Mouse (Mus musculus) spleen, adult 12 weeks (tissue): ENCODE results near the gene Tmem115.

ENCODE experiments used
- DNase-seq: peaks from one replicate; pipeline ENCODE4 v3.0.0; 2022; ENCODE audit warnings: low spot score

Gene Tmem115

GRCm38 (mm10) chr9:107521711-107522399 lies 11.9 kb upstream of the Tmem115 start:
- DNase-seq: no peak

GRCm38 (mm10) chr9:107522400-107522711 lies 11.4 kb upstream of the Tmem115 start:
- no peak for DNase-seq

GRCm38 (mm10) chr9:107526198-107527026 lies 7.3 kb upstream of the Tmem115 start:
- DNase-seq: peak; percentile 69

- DNase-seq: peak; percentile 24
Measured at GRCm38 (mm10) chr9:107534408-107535202, 860 bp downstream of the Tmem115 start.

- DNase-seq: no peak
Measured at GRCm38 (mm10) chr9:107538231-107538630, 4.5 kb downstream of the Tmem115 start.

- no peak for DNase-seq
Measured at GRCm38 (mm10) chr9:107538711-107539110, 5.0 kb downstream of the Tmem115 start.

GRCm38 (mm10) chr9:107539940-107540339 lies 6.2 kb downstream of the Tmem115 start:
- no peak for DNase-seq

GRCm38 (mm10) chr9:107540420-107540819 lies 6.7 kb downstream of the Tmem115 start:
- no peak for DNase-seq

- DNase-seq: no peak
Measured at GRCm38 (mm10) chr9:107541005-107541404, 7.3 kb downstream of the Tmem115 start.

GRCm38 (mm10) chr9:107541474-107542351 lies 8.0 kb downstream of the Tmem115 start, which contains the start of the genes Cyb561d2 and Nprl2:
Gene Cyb561d2, minus strand, starts transcription at chr9:107542193.
Gene Nprl2, plus strand, starts transcription at chr9:107542226.
- peak; percentile 81 for DNase-seq

GRCm38 (mm10) chr9:107542352-107542686 lies 8.6 kb downstream of the Tmem115 start:
- DNase-seq: no peak

- no peak for DNase-seq
Measured at GRCm38 (mm10) chr9:107542721-107543120, 9.0 kb downstream of the Tmem115 start.

GRCm38 (mm10) chr9:107543299-107543698 lies 9.6 kb downstream of the Tmem115 start:
- DNase-seq: no peak

GRCm38 (mm10) chr9:107544196-107544700 lies 10.5 kb downstream of the Tmem115 start:
- no peak for DNase-seq

- no peak for DNase-seq
Measured at GRCm38 (mm10) chr9:107544729-107545128, 11.0 kb downstream of the Tmem115 start.

- DNase-seq: no peak
Measured at GRCm38 (mm10) chr9:107545199-107545598, 11.5 kb downstream of the Tmem115 start.

- DNase-seq: peak; percentile 69
Measured at GRCm38 (mm10) chr9:107545602-107546001, 11.9 kb downstream of the Tmem115 start.

- DNase-seq: peak; percentile 69
Measured at GRCm38 (mm10) chr9:107547026-107547425, 13.3 kb downstream of the Tmem115 start, which contains the start of gene Zmynd10. Gene Zmynd10, plus strand, starts transcription at chr9:107547298.

GRCm38 (mm10) chr9:107547957-107548356 lies 14.2 kb downstream of the Tmem115 start:
- no peak for DNase-seq

- no peak for DNase-seq
Measured at GRCm38 (mm10) chr9:107548820-107549219, 15.1 kb downstream of the Tmem115 start.
